Mouse (Mus musculus) heart, embryonic 10.5 days (tissue): ENCODE results near the gene Btbd19. TPM values are rescaled to one million over a fixed set of nuclear protein-coding genes. Genes with fewer than 3 reads are reported as not detected.
A peak's percentile ranks its signal among the peaks of the same experiment; 100 is the strongest.

Experiments used
- DNase-seq: peaks from one replicate; pipeline ENCODE4 v3.0.0-alpha.2; 2017; ENCODE audit warnings: low spot score
- H3K27ac ChIP-seq: fragments of 300-500 bp; sonication (generic); 2 replicates; pipeline ENCODE4 v1.5.1; 2016; ENCODE audit warnings: mild to moderate bottlenecking
- H3K27me3 ChIP-seq: fragments of 300-500 bp; sonication (generic); 2 replicates; pipeline ENCODE4 v1.6.1; 2016; ENCODE audit warnings: mild to moderate bottlenecking; ENCODE audit not compliant: poor library complexity, insufficient read depth, severe bottlenecking
- H3K36me3 ChIP-seq: fragments of 300-500 bp; sonication (generic); 2 replicates; pipeline ENCODE4 v1.6.1; 2016; ENCODE audit warnings: mild to moderate bottlenecking, moderate library complexity
- H3K4me1 ChIP-seq: fragments of 300-500 bp; sonication (generic); 2 replicates; pipeline ENCODE4 v1.6.1; 2016; ENCODE audit warnings: mild to moderate bottlenecking
- H3K4me3 ChIP-seq: fragments of 300-500 bp; sonication (generic); 2 replicates; pipeline ENCODE4 v1.5.1; 2016; ENCODE audit warnings: mild to moderate bottlenecking, moderate library complexity
- H3K9me3 ChIP-seq: fragments of 300-500 bp; sonication (generic); 2 replicates; pipeline ENCODE4 v1.6.1; 2016; ENCODE audit warnings: mild to moderate bottlenecking, moderate library complexity
- WGBS: fragments of 180-500 bp; shearing (Covaris S2); methylation state at CpG from one replicate; pipeline ENCODE4 v1.1.7; 2016; 5-methylcytosine and 5-hydroxymethylcytosine counted together
- polyA plus RNA-seq: library from polyadenylated mRNA; unstranded; fragments of >200 nt; fragmentation: Nextera tagmentation; extraction: Ambion mirVana; gene quantifications from 2 replicates; pipeline ENCODE4 v1.2.1, GENCODE M21; 2016

Gene Btbd19
- polyA plus RNA-seq, 1 experiment from 2014 or later: 4.9 TPM

DNA sequence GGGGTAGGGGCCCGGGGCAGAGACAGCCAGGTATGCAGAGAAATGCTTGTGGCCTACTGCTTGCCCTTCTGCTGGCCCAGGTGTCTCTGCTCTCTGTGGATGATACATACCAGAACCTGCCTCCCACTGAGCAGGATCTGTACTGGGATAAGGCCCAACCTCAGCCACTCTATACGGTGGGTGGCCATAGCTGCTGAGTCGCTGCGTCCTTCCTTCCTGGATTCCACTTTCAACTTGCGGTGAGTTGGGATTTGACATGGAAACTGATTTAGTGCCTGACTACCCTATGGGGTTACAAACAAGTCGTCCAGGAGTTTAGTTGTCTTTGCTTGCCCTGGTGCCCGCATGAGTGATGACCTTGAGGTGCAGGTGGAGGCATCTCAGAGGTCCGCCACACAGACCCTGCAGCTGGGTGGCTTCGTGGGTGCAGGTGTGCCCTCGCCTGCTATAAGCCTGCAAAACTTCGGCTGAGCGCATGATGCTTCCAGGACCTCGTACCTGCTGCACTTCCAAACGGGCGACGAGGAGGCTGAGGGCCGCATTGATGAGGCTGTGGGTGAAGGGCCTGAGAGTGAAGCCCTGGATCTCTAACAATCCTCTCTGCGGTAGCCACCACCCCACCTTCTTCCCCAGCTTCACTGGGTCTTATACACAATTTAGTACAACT is 22.7 kb upstream of the Btbd19 start:
- no peaks in the 10 kb centered on the region for H3K9me3 ChIP-seq
- 85% methylated on average over 18 of the region's 18 CpGs for WGBS
- no peaks in the 10 kb centered on the region for H3K27me3 ChIP-seq
- H3K27ac ChIP-seq: no peak overlapping the region
- H3K4me1 ChIP-seq: peaks cover 10% of the 10 kb centered on the region; the same call in 1 of the 2 replicates
- DNase-seq: peak; percentile 75
- H3K36me3 ChIP-seq: peaks cover 50% of the 10 kb centered on the region
- H3K4me3 ChIP-seq: no peak overlapping the region

DNA sequence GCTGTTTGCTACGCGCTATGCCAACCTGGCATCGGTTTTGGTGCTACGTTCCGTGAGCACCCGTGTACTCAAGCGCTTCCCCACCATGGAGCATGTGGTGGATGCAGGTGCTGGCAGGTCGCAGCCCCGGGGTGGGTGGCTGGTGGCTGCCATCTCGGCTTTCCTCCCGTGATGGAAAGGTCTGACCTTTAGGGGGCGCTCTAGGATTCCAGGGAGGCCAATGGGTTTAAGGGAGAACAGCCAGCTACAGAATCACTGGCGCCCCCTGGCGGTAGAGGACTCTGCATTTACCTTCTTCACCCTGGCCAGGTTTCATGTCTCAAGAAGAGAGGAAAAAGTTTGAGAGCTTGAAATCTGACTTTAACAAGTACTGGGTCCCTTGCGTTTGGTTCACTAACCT is 20.7 kb upstream of the Btbd19 start:
- Histone ChIP-seq H3K4me1 (peaks cover 3% of the 10 kb centered on the region; the same call in 1 of the 2 replicates), H3K4me3 (no peak overlapping the region), H3K36me3 (peaks cover 32% of the 10 kb centered on the region), H3K9me3 (no peaks in the 10 kb centered on the region), H3K27me3 (no peaks in the 10 kb centered on the region), H3K27ac (no peak overlapping the region)
- 31% methylated on average over 15 of the region's 15 CpGs for WGBS
- DNase-seq: peak; percentile 89

DNA sequence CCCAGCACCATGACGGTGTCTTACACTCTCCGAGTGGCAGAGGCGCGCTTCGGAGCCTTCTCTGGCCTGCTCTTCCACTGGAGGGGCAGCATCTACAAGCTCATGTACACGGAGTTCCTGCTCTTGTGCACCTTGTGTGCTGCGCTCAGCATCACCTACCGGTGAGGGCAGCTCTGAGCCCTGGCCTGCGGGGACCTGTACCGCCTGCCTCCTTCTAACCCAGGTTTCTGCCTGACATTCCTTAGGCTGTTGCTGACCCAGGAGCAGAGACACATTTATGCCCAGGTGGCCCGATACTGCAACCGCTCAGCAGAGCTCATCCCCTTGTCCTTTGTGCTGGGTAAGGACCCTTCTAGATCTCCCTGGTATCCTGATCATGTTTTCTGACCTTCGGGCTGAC is 19.7 kb upstream of the Btbd19 start:
- no peak overlapping the region for H3K27ac ChIP-seq
- H3K9me3 ChIP-seq: no peaks in the 10 kb centered on the region
- H3K4me1 ChIP-seq: peaks cover 3% of the 10 kb centered on the region; the same call in 1 of the 2 replicates
- no peaks in the 10 kb centered on the region for H3K27me3 ChIP-seq
- H3K4me3 ChIP-seq: no peak overlapping the region
- no peak for DNase-seq
- WGBS: 86% methylated on average over 13 of the region's 13 CpGs
- H3K36me3 ChIP-seq: peaks cover 22% of the 10 kb centered on the region

DNA sequence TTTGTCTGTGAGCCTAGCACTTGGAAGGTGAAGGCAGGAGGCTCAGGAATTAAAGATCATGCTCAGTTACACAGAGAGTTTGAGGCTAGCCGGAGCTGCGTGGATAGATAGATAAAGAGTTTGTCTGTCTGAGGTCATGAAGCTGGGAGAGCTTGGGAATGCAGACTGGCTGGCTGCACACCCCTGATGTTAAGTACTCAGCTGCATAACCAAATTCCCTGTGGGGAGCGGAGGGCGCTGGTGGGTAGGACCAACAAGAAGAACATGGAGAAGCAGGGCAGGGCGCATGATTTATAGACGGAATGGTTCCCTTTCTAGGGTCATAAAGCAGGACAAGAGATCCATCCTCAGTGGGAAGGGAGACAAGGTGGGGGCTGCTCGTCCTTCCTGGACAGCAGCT is 17.5 kb upstream of the Btbd19 start:
- peaks cover 5% of the 10 kb centered on the region; the same call in 1 of the 2 replicates for H3K4me1 ChIP-seq
- 49% methylated on average over 7 of the region's 7 CpGs for WGBS
- no peak for DNase-seq

DNA sequence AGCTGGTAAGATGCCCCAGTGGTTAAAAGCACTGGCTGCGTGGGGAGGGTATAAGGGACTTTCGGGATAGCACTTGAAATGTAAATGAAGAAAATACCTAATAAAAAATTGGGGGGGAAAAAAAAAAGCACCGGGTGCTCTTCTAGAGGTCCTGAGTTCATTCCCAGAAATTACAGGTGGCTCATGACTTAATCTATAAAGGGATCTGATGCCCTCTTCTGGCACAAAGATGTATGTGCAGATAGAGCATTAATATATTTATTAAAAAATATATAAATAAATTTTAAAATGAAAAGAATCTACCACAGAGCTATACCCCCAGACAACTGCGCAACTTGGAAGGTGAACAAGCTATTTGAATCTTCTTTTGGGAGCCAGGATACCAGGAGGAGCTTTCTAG is 15.1 kb upstream of the Btbd19 start:
- no peaks in the 10 kb centered on the region for H3K36me3 ChIP-seq
- WGBS: 42% methylated on average over 4 of the region's 4 CpGs
- no peak for DNase-seq

More for the DNA sequence above, 17.5 kb upstream of the Btbd19 start:
- H3K36me3 ChIP-seq: peaks cover 2% of the 10 kb centered on the region; the same call in 1 of the 2 replicates
- H3K9me3 ChIP-seq: no peaks in the 10 kb centered on the region
- H3K4me3 ChIP-seq: no peak overlapping the region
- no peaks in the 10 kb centered on the region for H3K27me3 ChIP-seq
- no peak overlapping the region for H3K27ac ChIP-seq

DNA sequence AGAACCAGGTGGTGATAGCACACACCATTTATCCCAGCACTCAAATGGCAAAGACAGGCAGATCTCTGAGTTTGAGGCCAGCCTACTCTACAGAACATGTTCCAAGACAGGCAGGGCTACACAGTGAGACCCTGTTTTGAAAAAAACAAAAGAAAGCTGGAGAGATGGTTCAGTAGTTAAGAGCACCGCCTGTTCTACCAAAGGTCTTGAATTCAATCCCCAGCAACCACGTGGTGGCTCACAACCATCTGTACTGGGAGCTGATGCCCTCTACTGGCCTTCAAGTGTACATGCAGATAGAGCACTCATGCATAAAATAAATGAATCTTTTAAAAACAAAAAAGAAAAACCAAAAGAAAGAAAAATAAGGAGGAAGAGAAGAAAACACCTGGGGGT is 13.7 kb upstream of the Btbd19 start:
- Histone ChIP-seq H3K36me3 (no peaks in the 10 kb centered on the region), H3K9me3 (no peaks in the 10 kb centered on the region), H3K4me1 (peaks cover 9% of the 10 kb centered on the region; the same call in 1 of the 2 replicates), H3K27me3 (no peaks in the 10 kb centered on the region), H3K4me3 (no peak overlapping the region), H3K27ac (no peak overlapping the region)
- WGBS: 2% methylated on average over 2 of the region's 2 CpGs
- DNase-seq: no peak

More for the DNA sequence above, 15.1 kb upstream of the Btbd19 start:
- H3K9me3 ChIP-seq: no peaks in the 10 kb centered on the region
- H3K4me1 ChIP-seq: peaks cover 5% of the 10 kb centered on the region; the same call in 1 of the 2 replicates
- no peaks in the 10 kb centered on the region for H3K27me3 ChIP-seq
- H3K27ac ChIP-seq: no peak overlapping the region
- H3K4me3 ChIP-seq: no peak overlapping the region

DNA sequence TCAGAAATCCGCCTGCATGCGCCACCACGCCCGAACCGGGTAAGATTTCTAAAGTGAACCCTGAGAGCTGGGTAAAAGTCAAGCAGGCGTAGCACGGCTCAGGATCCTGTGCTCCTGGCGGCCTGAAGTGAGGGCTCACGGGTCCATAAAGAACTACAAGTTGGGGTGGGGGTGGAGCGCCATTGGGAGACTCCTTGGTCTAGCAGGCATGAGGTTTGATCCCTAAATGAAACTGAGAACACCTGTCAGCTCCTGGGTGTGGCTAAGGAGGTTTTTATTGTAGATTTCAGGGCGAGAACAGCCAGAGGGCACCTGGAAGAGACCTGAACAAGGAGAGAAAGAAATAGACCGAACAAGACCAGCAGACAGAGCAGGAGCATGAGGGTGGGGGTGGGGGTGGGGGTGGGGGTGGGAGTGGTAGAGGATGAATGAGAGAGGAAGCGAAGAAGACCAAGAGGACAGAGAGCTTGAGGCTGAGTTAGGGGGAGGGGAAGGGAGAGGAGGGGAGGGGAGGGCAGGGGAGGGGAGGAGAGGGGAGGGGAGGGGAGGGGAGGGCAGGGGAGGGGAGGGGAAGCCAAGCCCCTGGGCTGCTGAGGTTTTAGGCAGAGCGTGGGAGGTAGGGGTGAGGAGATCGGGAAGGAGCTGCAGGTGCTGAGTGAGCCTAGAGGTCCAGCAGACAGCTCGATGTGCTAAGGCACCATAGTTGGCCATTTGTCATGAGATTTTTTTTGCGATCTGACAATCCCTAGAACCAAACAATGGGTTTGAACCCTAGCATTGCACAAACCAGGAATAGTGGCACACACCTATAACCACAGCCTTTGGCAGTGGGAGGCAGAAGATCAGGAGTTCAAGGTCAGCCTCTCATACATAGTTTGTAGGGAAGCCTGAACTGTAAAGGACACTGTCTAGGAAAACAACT is 13.0 kb upstream of the Btbd19 start:
- 60% methylated on average over 16 of the region's 17 CpGs for WGBS
- Histone ChIP-seq H3K4me3 (no peak overlapping the region), H3K9me3 (no peaks in the 10 kb centered on the region), H3K27ac (no peak overlapping the region), H3K36me3 (no peaks in the 10 kb centered on the region), H3K4me1 (peaks cover 11% of the 10 kb centered on the region; the same call in 1 of the 2 replicates), H3K27me3 (peaks cover 2% of the 10 kb centered on the region; the same call in 1 of the 2 replicates)
- no peak for DNase-seq

DNA sequence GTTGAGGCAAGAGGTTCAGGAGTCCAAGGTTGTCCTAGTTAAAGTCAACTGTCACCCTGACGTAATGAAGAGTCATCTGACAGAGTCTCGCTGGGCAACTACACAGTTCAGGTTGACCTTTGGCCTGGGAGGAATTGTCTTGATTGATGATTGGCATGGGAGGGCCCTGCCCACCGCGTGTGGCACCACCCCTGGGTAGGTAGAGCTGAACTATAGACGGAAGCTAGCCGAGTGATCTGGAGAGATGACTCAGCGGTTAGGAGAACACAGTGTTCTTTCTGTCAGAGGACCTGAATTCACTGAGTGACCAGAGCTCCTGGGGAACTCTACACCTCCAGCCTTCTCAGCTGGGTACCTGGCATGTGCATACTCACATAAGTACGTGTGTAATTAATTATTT is 10.5 kb upstream of the Btbd19 start:
- Histone ChIP-seq H3K4me1 (peaks cover 31% of the 10 kb centered on the region), H3K4me3 (no peak overlapping the region), H3K27me3 (peaks cover 27% of the 10 kb centered on the region), H3K27ac (no peak overlapping the region), H3K9me3 (no peaks in the 10 kb centered on the region), H3K36me3 (0 out of 2 replicates have a peak, but pooled peaks cover 4% of the 10 kb centered on the region)
- 29% methylated on average over 8 of the region's 8 CpGs for WGBS
- DNase-seq: no peak

DNA sequence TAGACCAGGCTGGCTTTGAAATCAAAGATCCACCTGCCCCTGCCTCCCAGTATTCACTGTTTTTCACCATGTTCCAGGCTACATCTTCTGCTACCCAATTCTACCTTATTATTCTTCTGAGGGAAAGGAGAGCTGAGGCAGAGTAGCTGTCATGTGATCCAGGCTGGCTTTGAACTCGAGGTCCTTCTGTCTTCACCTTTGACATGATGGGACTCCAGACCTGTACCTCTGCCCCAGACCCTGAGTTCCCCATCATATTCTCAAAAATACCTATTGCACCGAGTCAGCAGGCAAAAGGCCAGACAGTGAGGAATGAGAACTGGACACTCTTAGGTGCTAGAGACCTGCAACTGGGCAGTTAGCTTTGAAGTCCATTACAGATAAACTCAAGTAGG is 9.1 kb upstream of the Btbd19 start:
- Histone ChIP-seq H3K4me3 (peak overlapping the region; percentile 82), H3K27ac (peak overlapping the region; percentile 85; the same call in 1 of the 2 replicates), H3K4me1 (peaks cover 33% of the 10 kb centered on the region), H3K27me3 (peaks cover 41% of the 10 kb centered on the region), H3K36me3 (0 out of 2 replicates have a peak, but pooled peaks cover 6% of the 10 kb centered on the region), H3K9me3 (no peaks in the 10 kb centered on the region)
- DNase-seq: no peak
- 33% methylated on average over 2 of the region's 2 CpGs for WGBS

DNA sequence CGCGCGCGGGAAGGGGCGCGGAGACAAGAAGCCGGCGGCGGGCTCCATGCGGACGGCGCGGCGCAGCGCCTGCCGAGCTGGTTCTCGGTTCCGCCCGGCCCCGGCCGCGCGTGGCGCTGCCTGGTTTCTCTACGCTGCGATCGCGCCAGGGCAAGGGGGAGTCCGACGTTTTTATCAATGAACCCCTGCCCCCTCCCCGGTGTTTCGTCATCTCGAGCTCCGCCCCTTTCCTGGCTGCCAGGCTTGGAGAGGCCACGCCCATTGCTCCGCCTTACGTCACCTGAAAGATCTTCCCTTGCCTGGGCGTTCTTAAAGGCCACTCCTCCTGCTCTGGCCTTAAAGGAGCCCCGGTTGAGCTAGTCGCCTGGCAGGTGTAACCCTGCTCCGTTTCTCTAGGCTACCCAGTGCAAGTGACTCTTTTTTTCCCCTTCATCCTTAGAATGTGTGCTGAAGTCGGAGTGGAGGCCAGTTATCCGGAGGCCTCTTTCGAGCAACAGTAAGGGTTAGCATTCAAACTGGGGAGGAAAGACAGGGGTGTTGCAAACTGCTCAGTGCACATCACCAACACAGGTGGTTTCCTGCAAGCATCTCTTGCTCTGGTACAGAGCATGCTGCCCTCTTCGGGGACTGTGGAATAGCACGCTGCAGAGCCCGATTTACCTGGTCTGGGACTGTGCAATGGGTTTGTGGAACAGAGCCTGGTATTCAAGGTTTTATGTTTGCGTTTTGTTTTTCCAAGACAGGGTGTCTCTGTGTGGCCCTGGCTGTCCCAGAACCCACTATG is 8.5 kb upstream of the Btbd19 start, which contains the start of gene Plk3:
TSS of gene Plk3 (minus strand) at position 147 of the 784 bp plus-strand sequence.
- DNase-seq: peak; percentile 98
- WGBS: 2% methylated on average over 48 of the region's 48 CpGs
- 0 out of 2 replicates have a peak, but pooled peaks cover 6% of the 10 kb centered on the region for H3K36me3 ChIP-seq
- no peaks in the 10 kb centered on the region for H3K9me3 ChIP-seq
- peak within 1 kb of the TSS; percentile 85 for H3K27ac ChIP-seq
- peaks cover 41% of the 10 kb centered on the region for H3K27me3 ChIP-seq
- peak within 1 kb of the TSS; percentile 82 for H3K4me3 ChIP-seq
- H3K4me1 ChIP-seq: peaks cover 33% of the 10 kb centered on the region

DNA sequence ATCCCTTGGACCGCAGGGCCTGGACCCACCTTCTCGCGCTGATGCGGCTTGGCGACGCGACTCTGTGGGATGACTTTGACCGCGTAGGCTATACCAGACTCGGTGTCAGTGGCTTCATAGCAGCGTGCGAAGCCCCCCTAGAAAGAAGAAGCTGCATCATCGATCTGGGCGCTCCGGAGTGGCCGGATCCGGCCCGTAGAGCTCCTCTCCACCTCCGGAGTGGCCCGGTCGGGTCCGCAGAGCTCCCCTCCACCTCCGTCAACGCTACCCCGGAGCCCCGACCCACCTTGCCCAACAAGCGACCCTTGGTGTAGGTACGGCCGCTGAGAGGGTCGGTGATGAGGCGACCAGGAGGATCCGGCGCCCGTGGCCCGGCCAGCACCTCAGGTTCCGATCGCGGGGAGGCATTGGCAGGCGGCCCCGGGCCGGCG is 7.9 kb upstream of the Btbd19 start:
- WGBS: under 1% methylated on average over 42 of the region's 42 CpGs
- H3K27ac ChIP-seq: peak overlapping the region; percentile 85
- DNase-seq: no peak

DNA sequence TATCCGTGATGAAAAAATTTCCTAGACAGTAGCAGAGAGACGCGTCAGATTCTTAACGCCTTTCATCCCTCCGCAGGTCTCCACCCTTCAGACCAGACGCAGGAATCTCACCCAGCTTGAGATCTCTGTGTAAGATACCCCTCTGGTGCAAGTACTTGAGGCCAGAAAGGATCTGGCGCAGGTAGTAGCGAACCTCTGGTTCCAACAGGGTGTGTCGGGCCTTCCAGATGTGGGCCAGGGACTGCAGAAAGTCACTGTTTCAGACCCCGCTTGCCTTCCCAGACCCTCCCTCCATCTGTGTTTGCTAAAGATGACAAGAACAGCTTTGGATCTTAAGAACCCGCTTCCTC is 7.2 kb upstream of the Btbd19 start:
- Histone ChIP-seq H3K4me1 (peaks cover 30% of the 10 kb centered on the region), H3K27ac (no peak overlapping the region), H3K36me3 (peaks cover 13% of the 10 kb centered on the region; the same call in 1 of the 2 replicates), H3K9me3 (no peaks in the 10 kb centered on the region), H3K4me3 (peak overlapping the region; percentile 82), H3K27me3 (peaks cover 41% of the 10 kb centered on the region)
- 11% methylated on average over 11 of the region's 11 CpGs for WGBS
- no peak for DNase-seq

More for the DNA sequence above, 7.9 kb upstream of the Btbd19 start:
- peaks cover 41% of the 10 kb centered on the region for H3K27me3 ChIP-seq
- peak overlapping the region; percentile 82 for H3K4me3 ChIP-seq
- H3K4me1 ChIP-seq: peaks cover 30% of the 10 kb centered on the region
- no peaks in the 10 kb centered on the region for H3K9me3 ChIP-seq
- H3K36me3 ChIP-seq: peaks cover 7% of the 10 kb centered on the region; the same call in 1 of the 2 replicates
